Mouse (Mus musculus): ENCODE results near the gene Smad3. TPM values are rescaled to one million over a fixed set of nuclear protein-coding genes. Genes with fewer than 3 reads are reported as not detected.

Gene Smad3
- polyA plus RNA-seq, 1 experiment from 2014 or later: 24.0 TPM

- DNase-seq (ENCODE audit: low spot score): no peak
- no peak overlapping the region for H3K4me2 ChIP-seq (ENCODE audit: low read depth, severe bottlenecking)
- no peak overlapping the region for H3K4me3 ChIP-seq (ENCODE audit: low read depth, low read length)
- no peak overlapping the region for H3K27ac ChIP-seq (replicated peaks; ENCODE audit: low read depth, low read length)
- H3K36me3 ChIP-seq (ENCODE audit: control insufficient read depth, insufficient read depth, low read length): peaks cover 14% of the 10 kb centered on the region; the same call in 1 of the 2 replicates
- peaks cover 16% of the 10 kb centered on the region; the same call in 1 of the 2 replicates for H3K4me1 ChIP-seq (ENCODE audit: control insufficient read depth, insufficient read depth, low read length)
- no peak overlapping the region for H3K9ac ChIP-seq (ENCODE audit: low read length)
- no peaks in the 10 kb centered on the region for H3K9me3 ChIP-seq (ENCODE audit: control insufficient read depth, low read length)
- ATAC-seq (ENCODE audit: insufficient number of reproducible peaks, low FRiP score, low TSS enrichment, low read depth): no peak
- 94% methylated on average over 3 of the region's 3 CpGs for WGBS
- H3K27me3 ChIP-seq (ENCODE audit: control insufficient read depth, insufficient read depth, low read length): no peaks in the 10 kb centered on the region
Observed at GRCm38 (mm10) chr9:63660691-63661090, 97.1 kb downstream of the Smad3 start.

GRCm38 (mm10) chr9:63660061-63660460 is 97.7 kb downstream of the Smad3 start:
- Histone ChIP-seq H3K4me2 (ENCODE audit: low read depth, severe bottlenecking) (no peak overlapping the region), H3K4me3 (ENCODE audit: low read depth, low read length) (no peak overlapping the region), H3K9me3 (ENCODE audit: control insufficient read depth, low read length) (no peaks in the 10 kb centered on the region), H3K27ac (replicated peaks; ENCODE audit: low read depth, low read length) (no peak overlapping the region), H3K9ac (ENCODE audit: low read length) (no peak overlapping the region), H3K27me3 (ENCODE audit: control insufficient read depth, insufficient read depth, low read length) (no peaks in the 10 kb centered on the region), H3K4me1 (ENCODE audit: control insufficient read depth, insufficient read depth, low read length) (peaks cover 14% of the 10 kb centered on the region; the same call in 1 of the 2 replicates), H3K36me3 (ENCODE audit: control insufficient read depth, insufficient read depth, low read length) (peaks cover 14% of the 10 kb centered on the region; the same call in 1 of the 2 replicates)
- ATAC-seq (ENCODE audit: insufficient number of reproducible peaks, low FRiP score, low TSS enrichment, low read depth): no peak
- 95% methylated on average over 4 of the region's 4 CpGs for WGBS
- DNase-seq (ENCODE audit: low spot score): no peak

- no peak overlapping the region for H3K4me3 ChIP-seq (ENCODE audit: low read depth, low read length)
- whole genome bisulfite sequencing: 74% methylated on average over 5 of the region's 5 CpGs
- DNase-seq (ENCODE audit: low spot score) (no peak), ATAC-seq (ENCODE audit: insufficient number of reproducible peaks, low FRiP score, low TSS enrichment, low read depth) (no peak)
- no peak overlapping the region for H3K27ac ChIP-seq (replicated peaks; ENCODE audit: low read depth, low read length)
- peaks cover 8% of the 10 kb centered on the region; the same call in 1 of the 2 replicates for H3K4me1 ChIP-seq (ENCODE audit: control insufficient read depth, insufficient read depth, low read length)
- no peaks in the 10 kb centered on the region for H3K27me3 ChIP-seq (ENCODE audit: control insufficient read depth, insufficient read depth, low read length)
- peaks cover 16% of the 10 kb centered on the region for H3K36me3 ChIP-seq (ENCODE audit: control insufficient read depth, insufficient read depth, low read length)
- H3K4me2 ChIP-seq (ENCODE audit: low read depth, severe bottlenecking): no peak overlapping the region
- H3K9ac ChIP-seq (ENCODE audit: low read length): no peak overlapping the region
- no peaks in the 10 kb centered on the region for H3K9me3 ChIP-seq (ENCODE audit: control insufficient read depth, low read length)
Observed at GRCm38 (mm10) chr9:63658970-63659371, 98.8 kb downstream of the Smad3 start.

GRCm38 (mm10) chr9:63658436-63658835 is 99.4 kb downstream of the Smad3 start:
- Histone ChIP-seq H3K27me3 (ENCODE audit: control insufficient read depth, insufficient read depth, low read length) (no peaks in the 10 kb centered on the region), H3K9ac (ENCODE audit: low read length) (no peak overlapping the region), H3K4me1 (ENCODE audit: control insufficient read depth, insufficient read depth, low read length) (peaks cover 2% of the 10 kb centered on the region; the same call in 1 of the 2 replicates), H3K4me3 (ENCODE audit: low read depth, low read length) (no peak overlapping the region), H3K27ac (replicated peaks; ENCODE audit: low read depth, low read length) (no peak overlapping the region), H3K36me3 (ENCODE audit: control insufficient read depth, insufficient read depth, low read length) (peaks cover 17% of the 10 kb centered on the region), H3K4me2 (ENCODE audit: low read depth, severe bottlenecking) (no peak overlapping the region), H3K9me3 (ENCODE audit: control insufficient read depth, low read length) (no peaks in the 10 kb centered on the region)
- WGBS: 93% methylated on average over 9 of the region's 9 CpGs
- DNase-seq (ENCODE audit: low spot score): no peak
- no peak for ATAC-seq (ENCODE audit: insufficient number of reproducible peaks, low FRiP score, low TSS enrichment, low read depth)

- Histone ChIP-seq H3K27me3 (ENCODE audit: control insufficient read depth, insufficient read depth, low read length) (no peaks in the 10 kb centered on the region), H3K36me3 (ENCODE audit: control insufficient read depth, insufficient read depth, low read length) (peaks cover 21% of the 10 kb centered on the region), H3K4me3 (ENCODE audit: low read depth, low read length) (no peak overlapping the region), H3K4me1 (ENCODE audit: control insufficient read depth, insufficient read depth, low read length) (no peaks in the 10 kb centered on the region), H3K27ac (replicated peaks; ENCODE audit: low read depth, low read length) (no peak overlapping the region), H3K9ac (ENCODE audit: low read length) (no peak overlapping the region), H3K9me3 (ENCODE audit: control insufficient read depth, low read length) (no peaks in the 10 kb centered on the region), H3K4me2 (ENCODE audit: low read depth, severe bottlenecking) (no peak overlapping the region)
- 90% methylated on average over 4 of the region's 4 CpGs for WGBS
- DNase-seq (ENCODE audit: low spot score) (no peak), ATAC-seq (ENCODE audit: insufficient number of reproducible peaks, low FRiP score, low TSS enrichment, low read depth) (no peak)
Observed at GRCm38 (mm10) chr9:63657167-63657566, 100.6 kb downstream of the Smad3 start.

GRCm38 (mm10) chr9:63655092-63655491 is 102.7 kb downstream of the Smad3 start:
- ATAC-seq (ENCODE audit: insufficient number of reproducible peaks, low FRiP score, low TSS enrichment, low read depth) (no peak), DNase-seq (ENCODE audit: low spot score) (no peak)
- Histone ChIP-seq H3K27me3 (ENCODE audit: control insufficient read depth, insufficient read depth, low read length) (no peaks in the 10 kb centered on the region), H3K9ac (ENCODE audit: low read length) (no peak overlapping the region), H3K4me1 (ENCODE audit: control insufficient read depth, insufficient read depth, low read length) (no peaks in the 10 kb centered on the region), H3K4me2 (ENCODE audit: low read depth, severe bottlenecking) (no peak overlapping the region), H3K36me3 (ENCODE audit: control insufficient read depth, insufficient read depth, low read length) (peaks cover 14% of the 10 kb centered on the region), H3K4me3 (ENCODE audit: low read depth, low read length) (no peak overlapping the region), H3K27ac (replicated peaks; ENCODE audit: low read depth, low read length) (no peak overlapping the region), H3K9me3 (ENCODE audit: control insufficient read depth, low read length) (no peaks in the 10 kb centered on the region)
- WGBS: 83% methylated on average over 1 of the region's 1 CpGs

- Histone ChIP-seq H3K4me1 (ENCODE audit: control insufficient read depth, insufficient read depth, low read length) (no peaks in the 10 kb centered on the region), H3K4me2 (ENCODE audit: low read depth, severe bottlenecking) (no peak overlapping the region), H3K27ac (replicated peaks; ENCODE audit: low read depth, low read length) (no peak overlapping the region), H3K9ac (ENCODE audit: low read length) (no peak overlapping the region), H3K27me3 (ENCODE audit: control insufficient read depth, insufficient read depth, low read length) (no peaks in the 10 kb centered on the region), H3K4me3 (ENCODE audit: low read depth, low read length) (no peak overlapping the region), H3K9me3 (ENCODE audit: control insufficient read depth, low read length) (no peaks in the 10 kb centered on the region), H3K36me3 (ENCODE audit: control insufficient read depth, insufficient read depth, low read length) (peaks cover 14% of the 10 kb centered on the region)
- no peak for ATAC-seq (ENCODE audit: insufficient number of reproducible peaks, low FRiP score, low TSS enrichment, low read depth)
- WGBS: 88% methylated on average over 8 of the region's 8 CpGs
- DNase-seq (ENCODE audit: low spot score): no peak
Observed at GRCm38 (mm10) chr9:63654575-63654974, 103.2 kb downstream of the Smad3 start.

- Histone ChIP-seq H3K9me3 (ENCODE audit: control insufficient read depth, low read length) (no peaks in the 10 kb centered on the region), H3K27ac (replicated peaks; ENCODE audit: low read depth, low read length) (no peak overlapping the region), H3K27me3 (ENCODE audit: control insufficient read depth, insufficient read depth, low read length) (no peaks in the 10 kb centered on the region), H3K9ac (ENCODE audit: low read length) (no peak overlapping the region), H3K4me2 (ENCODE audit: low read depth, severe bottlenecking) (no peak overlapping the region), H3K4me3 (ENCODE audit: low read depth, low read length) (no peak overlapping the region), H3K4me1 (ENCODE audit: control insufficient read depth, insufficient read depth, low read length) (no peaks in the 10 kb centered on the region), H3K36me3 (ENCODE audit: control insufficient read depth, insufficient read depth, low read length) (peaks cover 14% of the 10 kb centered on the region)
- WGBS: 78% methylated on average over 7 of the region's 7 CpGs
- ATAC-seq (ENCODE audit: insufficient number of reproducible peaks, low FRiP score, low TSS enrichment, low read depth) (no peak), DNase-seq (ENCODE audit: low spot score) (no peak)
Observed at GRCm38 (mm10) chr9:63653666-63654065, 104.1 kb downstream of the Smad3 start.

GRCm38 (mm10) chr9:63651594-63651993 is 106.2 kb downstream of the Smad3 start:
- ATAC-seq (ENCODE audit: insufficient number of reproducible peaks, low FRiP score, low TSS enrichment, low read depth): no peak
- Histone ChIP-seq H3K36me3 (ENCODE audit: control insufficient read depth, insufficient read depth, low read length) (peaks cover 14% of the 10 kb centered on the region), H3K27ac (replicated peaks; ENCODE audit: low read depth, low read length) (no peak overlapping the region), H3K4me3 (ENCODE audit: low read depth, low read length) (no peak overlapping the region), H3K9me3 (ENCODE audit: control insufficient read depth, low read length) (no peaks in the 10 kb centered on the region), H3K4me1 (ENCODE audit: control insufficient read depth, insufficient read depth, low read length) (no peaks in the 10 kb centered on the region), H3K9ac (ENCODE audit: low read length) (no peak overlapping the region), H3K27me3 (ENCODE audit: control insufficient read depth, insufficient read depth, low read length) (no peaks in the 10 kb centered on the region), H3K4me2 (ENCODE audit: low read depth, severe bottlenecking) (no peak overlapping the region)
- 76% methylated on average over 11 of the region's 11 CpGs for WGBS
- DNase-seq (ENCODE audit: low spot score): no peak

All from limb, embryonic 11.5 days (tissue).